Mouse (Mus musculus) central nervous system, embryonic 14 days (tissue): ENCODE results near the gene 9330161L09Rik. TPM values are rescaled to one million over a fixed set of nuclear protein-coding genes. Genes with fewer than 3 reads are reported as not detected.

ENCODE experiments used
- polyA plus RNA-seq: library from polyadenylated mRNA; depleted of rRNA; stranded (reverse); fragments of >200 nt; gene quantifications from 2 replicates; pipeline ENCODE4 v1.2.3, GENCODE M21; 2012; rRNA removed

9330161L09Rik gene
- 1.4 and 1.7 TPM in 2 replicates for polyA plus RNA-seq

GRCm38 (mm10) chr12:103407720-103408119 is at the start of gene 9330161L09Rik:
Gene 9330161L09Rik, minus strand, starts transcription at chr12:103407820.

DNA sequence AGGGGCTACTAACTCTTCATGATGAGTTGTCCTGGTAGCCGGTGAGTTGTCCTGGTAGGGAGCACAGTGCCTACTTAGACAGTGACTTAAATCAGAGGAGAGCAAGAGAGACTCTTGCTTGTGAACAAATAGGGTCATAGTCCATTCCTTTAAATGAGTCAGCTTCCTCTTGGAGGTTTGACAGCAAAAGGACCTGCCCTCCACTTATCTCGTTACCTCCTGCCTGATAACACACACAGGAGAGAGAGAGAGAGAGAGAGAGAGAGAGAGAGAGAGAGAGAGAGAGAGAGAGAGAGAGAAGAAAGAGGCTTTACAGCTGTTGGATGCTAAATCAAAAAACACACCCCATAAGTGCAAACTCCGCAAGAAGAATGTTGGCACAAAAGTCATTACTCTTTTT is 49.5 kb upstream of the 9330161L09Rik start, which contains the start of gene Ifi27l2b:
TSS of gene Ifi27l2b (minus strand) at position 84 of the 400 bp plus-strand sequence.

GRCm38 (mm10) chr12:103443524-103443923 is 35.9 kb upstream of the 9330161L09Rik start, which contains the start of gene Ifi27l2a:
Gene Ifi27l2a, minus strand, starts transcription at chr12:103443680.

GRCm38 (mm10) chr12:103433986-103434731 is 26.5 kb upstream of the 9330161L09Rik start, which contains the start of gene Ifi27:
Gene Ifi27, plus strand, starts transcription at chr12:103434211.

DNA sequence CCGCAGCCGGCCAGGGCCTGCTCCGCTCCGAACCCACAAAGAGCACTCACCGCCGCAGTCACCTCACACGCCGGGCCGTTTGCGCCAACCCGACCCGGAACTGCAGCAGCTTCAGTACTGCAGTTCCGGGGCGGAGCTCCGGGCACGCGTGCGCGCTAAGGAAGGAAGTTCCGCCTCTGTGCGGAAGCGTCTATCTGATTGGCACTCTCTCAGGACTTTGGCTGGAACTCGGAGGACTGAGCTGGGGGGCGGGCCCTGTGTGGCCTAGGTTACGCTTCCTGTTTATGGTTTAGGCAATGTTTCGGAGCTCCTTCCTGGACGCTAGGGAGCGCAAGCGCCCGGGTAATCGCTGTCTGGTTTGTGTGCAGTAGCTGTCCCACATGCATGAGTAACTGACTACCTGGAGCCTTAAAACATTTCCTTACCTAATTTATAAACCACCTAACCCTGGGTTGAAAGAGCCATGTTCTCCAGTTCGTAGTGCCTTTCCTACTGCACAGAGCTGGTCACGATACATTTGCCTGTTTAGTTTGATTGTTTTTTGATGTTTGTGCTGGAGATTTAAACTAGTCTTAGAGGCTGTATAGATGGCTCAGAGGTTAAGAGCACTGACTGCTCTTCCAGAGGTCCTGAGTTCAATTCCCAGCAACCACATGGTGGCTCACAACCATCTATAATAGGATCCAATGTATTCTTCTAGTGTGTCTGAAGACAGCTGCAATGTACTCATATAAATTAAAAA is 18.3 kb upstream of the 9330161L09Rik start, which contains the start of gene Ddx24:
TSS of gene Ddx24 (minus strand) at position 102 of the 742 bp plus-strand sequence.

GRCm38 (mm10) chr12:103388505-103389347 is 18.9 kb downstream of the 9330161L09Rik start, which contains the start of gene Otub2:
Gene Otub2, plus strand, starts transcription at chr12:103388682.

Other genes with a start within 250 kb of the 9330161L09Rik start
- 2.2 and 2.8 TPM in 2 replicates for gene Prima1, start 165.7 kb downstream of the 9330161L09Rik start, polyA plus RNA-seq
- gene Fam181a, start 96.8 kb downstream of the 9330161L09Rik start, polyA plus RNA-seq: 10.4 and 10.7 TPM in 2 replicates
- 0.92 and 3.1 TPM in 2 replicates for gene Asb2, start 51.8 kb downstream of the 9330161L09Rik start, polyA plus RNA-seq
- gene Otub2, start 19.1 kb downstream of the 9330161L09Rik start, polyA plus RNA-seq: 14.5 and 15.8 TPM in 2 replicates
- gene Ddx24, start 18.0 kb upstream of the 9330161L09Rik start, polyA plus RNA-seq: 75.6 and 77.3 TPM in 2 replicates
- gene Ifi27, start 26.4 kb upstream of the 9330161L09Rik start, polyA plus RNA-seq: 17.8 and 30.6 TPM in 2 replicates
- gene Ifi27l2a, start 35.9 kb upstream of the 9330161L09Rik start, polyA plus RNA-seq: 11.9 and 19.5 TPM in 2 replicates
- not detected in 2 replicates for gene Ifi27l2b, start 49.4 kb upstream of the 9330161L09Rik start, polyA plus RNA-seq
- 3.6 and 4.4 TPM in 2 replicates for gene Ppp4r4, start 124.5 kb upstream of the 9330161L09Rik start, polyA plus RNA-seq
- gene Serpina10, start 223.6 kb upstream of the 9330161L09Rik start, polyA plus RNA-seq: not detected in 2 replicates
- gene Serpina6, start 249.4 kb upstream of the 9330161L09Rik start, polyA plus RNA-seq: 0.11 TPM in 1 of 2 replicates, not detected in the other